Mouse (Mus musculus): Measurements from ENCODE around the gene Slc30a10. TPM values are rescaled to one million over a fixed set of nuclear protein-coding genes. Genes with fewer than 3 reads are reported as not detected.

The Slc30a10 gene
- total and polyA plus RNA-seq, 2 experiments from 2014 or later: 5.0 to 15.8 TPM

GRCm38 (mm10) chr1:185456327-185456726 lies 1.7 kb downstream of the Slc30a10 start:
- WGBS: 85% methylated on average over 9 of the region's 9 CpGs
- Histone ChIP-seq H3K36me3 (ENCODE audit: insufficient read depth) (0 out of 2 replicates have a peak, but pooled peaks cover 6% of the 10 kb centered on the region), H3K9ac (peak overlapping the region; percentile 91), H3K4me3 (ENCODE audit: low read depth, low read length) (peak overlapping the region; percentile 75), H3K4me1 (ENCODE audit: insufficient read depth) (peaks cover 12% of the 10 kb centered on the region; the same call in 1 of the 2 replicates), H3K4me2 (ENCODE audit: low read depth) (peak overlapping the region; percentile 82), H3K27ac (ENCODE audit: low read depth, low read length) (no peak overlapping the region), H3K9me3 (ENCODE audit: low read length) (no peaks in the 10 kb centered on the region), H3K27me3 (ENCODE audit: insufficient read depth, low read length) (no peaks in the 10 kb centered on the region)
- TF ChIP-seq CTCF (IDR thresholded peaks at IDR 0.05; ENCODE audit: low read depth): no peak
- ATAC-seq (no peak), DNase-seq (no peak)

GRCm38 (mm10) chr1:185460096-185460495 lies 5.4 kb downstream of the Slc30a10 start:
- Histone ChIP-seq H3K4me2 (ENCODE audit: low read depth) (no peak overlapping the region), H3K27ac (ENCODE audit: low read depth, low read length) (no peak overlapping the region), H3K9ac (no peak overlapping the region), H3K27me3 (ENCODE audit: insufficient read depth, low read length) (no peaks in the 10 kb centered on the region), H3K9me3 (ENCODE audit: low read length) (no peaks in the 10 kb centered on the region), H3K36me3 (ENCODE audit: insufficient read depth) (peaks cover 31% of the 10 kb centered on the region), H3K4me1 (ENCODE audit: insufficient read depth) (peaks cover 8% of the 10 kb centered on the region; the same call in 1 of the 2 replicates), H3K4me3 (ENCODE audit: low read depth, low read length) (no peak overlapping the region)
- ATAC-seq: no peak
- no peak for DNase-seq
- 79% methylated on average over 5 of the region's 5 CpGs for WGBS
- no peak for TF ChIP-seq CTCF (IDR thresholded peaks at IDR 0.05; ENCODE audit: low read depth)

GRCm38 (mm10) chr1:185462889-185463288 lies 8.2 kb downstream of the Slc30a10 start:
- DNase-seq (no peak), ATAC-seq (no peak)
- Histone ChIP-seq H3K9ac (no peak overlapping the region), H3K9me3 (ENCODE audit: low read length) (no peaks in the 10 kb centered on the region), H3K36me3 (ENCODE audit: insufficient read depth) (peaks cover 32% of the 10 kb centered on the region), H3K4me3 (ENCODE audit: low read depth, low read length) (no peak overlapping the region), H3K4me1 (ENCODE audit: insufficient read depth) (no peaks in the 10 kb centered on the region), H3K27me3 (ENCODE audit: insufficient read depth, low read length) (no peaks in the 10 kb centered on the region), H3K27ac (ENCODE audit: low read depth, low read length) (no peak overlapping the region), H3K4me2 (ENCODE audit: low read depth) (no peak overlapping the region)
- 75% methylated on average over 5 of the region's 5 CpGs for WGBS
- no peak for TF ChIP-seq CTCF (IDR thresholded peaks at IDR 0.05; ENCODE audit: low read depth)

GRCm38 (mm10) chr1:185469551-185470021 lies 14.9 kb downstream of the Slc30a10 start:
- ATAC-seq (no peak), DNase-seq (no peak)
- H3K9ac ChIP-seq: no peak overlapping the region
- TF ChIP-seq CTCF (IDR thresholded peaks at IDR 0.05; ENCODE audit: low read depth): no peak
- no peak overlapping the region for H3K4me2 ChIP-seq (ENCODE audit: low read depth)
- no peak overlapping the region for H3K27ac ChIP-seq (ENCODE audit: low read depth, low read length)
- WGBS: 79% methylated on average over 8 of the region's 8 CpGs
- H3K4me1 ChIP-seq (ENCODE audit: insufficient read depth): no peaks in the 10 kb centered on the region
- peaks cover 11% of the 10 kb centered on the region for H3K36me3 ChIP-seq (ENCODE audit: insufficient read depth)
- H3K4me3 ChIP-seq (ENCODE audit: low read depth, low read length): no peak overlapping the region
- no peaks in the 10 kb centered on the region for H3K27me3 ChIP-seq (ENCODE audit: insufficient read depth, low read length)
- H3K9me3 ChIP-seq (ENCODE audit: low read length): no peaks in the 10 kb centered on the region

GRCm38 (mm10) chr1:185472025-185472720 lies 17.5 kb downstream of the Slc30a10 start:
- H3K36me3 ChIP-seq (ENCODE audit: insufficient read depth): 0 out of 2 replicates have a peak, but pooled peaks cover 4% of the 10 kb centered on the region
- TF ChIP-seq CTCF (IDR thresholded peaks at IDR 0.05; ENCODE audit: low read depth): no peak
- WGBS: 60% methylated on average over 8 of the region's 8 CpGs
- no peaks in the 10 kb centered on the region for H3K27me3 ChIP-seq (ENCODE audit: insufficient read depth, low read length)
- H3K9ac ChIP-seq: no peak overlapping the region
- ATAC-seq (no peak), DNase-seq (no peak)
- no peak overlapping the region for H3K4me2 ChIP-seq (ENCODE audit: low read depth)
- H3K27ac ChIP-seq (ENCODE audit: low read depth, low read length): no peak overlapping the region; the same call in 1 of the 2 replicates
- H3K4me1 ChIP-seq (ENCODE audit: insufficient read depth): no peaks in the 10 kb centered on the region
- no peak overlapping the region for H3K4me3 ChIP-seq (ENCODE audit: low read depth, low read length)
- no peaks in the 10 kb centered on the region for H3K9me3 ChIP-seq (ENCODE audit: low read length)

GRCm38 (mm10) chr1:185472730-185473129 lies 18.1 kb downstream of the Slc30a10 start:
- Histone ChIP-seq H3K27ac (ENCODE audit: low read depth, low read length) (no peak overlapping the region), H3K36me3 (ENCODE audit: insufficient read depth) (0 out of 2 replicates have a peak, but pooled peaks cover 4% of the 10 kb centered on the region), H3K9ac (no peak overlapping the region), H3K4me2 (ENCODE audit: low read depth) (no peak overlapping the region), H3K27me3 (ENCODE audit: insufficient read depth, low read length) (no peaks in the 10 kb centered on the region), H3K9me3 (ENCODE audit: low read length) (no peaks in the 10 kb centered on the region), H3K4me3 (ENCODE audit: low read depth, low read length) (no peak overlapping the region), H3K4me1 (ENCODE audit: insufficient read depth) (no peaks in the 10 kb centered on the region)
- DNase-seq (no peak), ATAC-seq (no peak)
- no peak for TF ChIP-seq CTCF (IDR thresholded peaks at IDR 0.05; ENCODE audit: low read depth)
- WGBS: 85% methylated on average over 4 of the region's 4 CpGs

- Histone ChIP-seq H3K9ac (no peak overlapping the region), H3K4me3 (ENCODE audit: low read depth, low read length) (no peak overlapping the region), H3K4me1 (ENCODE audit: insufficient read depth) (no peaks in the 10 kb centered on the region), H3K4me2 (ENCODE audit: low read depth) (no peak overlapping the region), H3K9me3 (ENCODE audit: low read length) (no peaks in the 10 kb centered on the region), H3K36me3 (ENCODE audit: insufficient read depth) (0 out of 2 replicates have a peak, but pooled peaks cover 4% of the 10 kb centered on the region), H3K27ac (ENCODE audit: low read depth, low read length) (no peak overlapping the region), H3K27me3 (ENCODE audit: insufficient read depth, low read length) (no peaks in the 10 kb centered on the region)
- no peak for TF ChIP-seq CTCF (IDR thresholded peaks at IDR 0.05; ENCODE audit: low read depth)
- WGBS: 98% methylated on average over 1 of the region's 1 CpGs
- ATAC-seq (no peak), DNase-seq (no peak)
Measured at GRCm38 (mm10) chr1:185473437-185473836, 18.8 kb downstream of the Slc30a10 start.

Measured in forebrain, postnatal 0 days (tissue).